Mouse (Mus musculus): ENCODE results near the gene Homez. TPM values are rescaled to one million over a fixed set of nuclear protein-coding genes. Genes with fewer than 3 reads are reported as not detected.
A peak's percentile ranks its signal among the peaks of the same experiment; 100 is the strongest.

Homez gene
- total RNA-seq (2021), result 1 to 10 TPM; 6.1 to 8.1 TPM
- long read RNA-seq, experiment 1, full-length matches to known transcripts, result 3 of 3 reads
- long read RNA-seq, experiment 1, partial matches to known transcripts, result 0 of 3 reads
- long read RNA-seq, experiment 1, other reads (novel, unspliced or antisense), result 0 of 3 reads
- long read RNA-seq, experiment 2, full-length matches to known transcripts, result 7 of 8 reads
- long read RNA-seq, experiment 2, partial matches to known transcripts, result 0 of 8 reads
- long read RNA-seq, experiment 2, other reads (novel, unspliced or antisense), result 1 of 8 reads

GRCm38 (mm10) chr14:54870861-54871260 is at the start of gene Homez:
Gene Homez, minus strand, starts transcription at chr14:54870961.
- DNase-seq, result no peak
- intact Hi-C loops (cut with DNase I; ENCODE audit: low total_unique reads), result no loop called here

GRCm38 (mm10) chr14:54920076-54920685 is 49.4 kb upstream of the Homez start:
- intact Hi-C loops (cut with DNase I; ENCODE audit: low total_unique reads), result no loop called here
- no peak for DNase-seq

GRCm38 (mm10) chr14:54913343-54913742 is 42.6 kb upstream of the Homez start:
- DNase-seq, result no peak
- intact Hi-C loops (cut with DNase I; ENCODE audit: low total_unique reads), result no loop called here

- intact Hi-C loops (cut with DNase I; ENCODE audit: low total_unique reads), result no loop called here
- peak; percentile 75 for DNase-seq
These were observed 42.1 kb upstream of the Homez start, which contains the start of gene Slc22a17 for GRCm38 (mm10) chr14:54912886-54913285. Gene Slc22a17, minus strand, starts transcription at chr14:54913132.

- DNase-seq, result no peak
- intact Hi-C loops (cut with DNase I; ENCODE audit: low total_unique reads), result no loop called here
These were observed 41.5 kb upstream of the Homez start for GRCm38 (mm10) chr14:54912109-54912850.

GRCm38 (mm10) chr14:54908682-54909081 is 37.9 kb upstream of the Homez start:
- DNase-seq, result no peak
- intact Hi-C loops (cut with DNase I; ENCODE audit: low total_unique reads), result no loop called here

- intact Hi-C loops (cut with DNase I; ENCODE audit: low total_unique reads), result loop anchor here (5.0 kb wide), 2 partner anchors 34 to 109 kb away; partner anchors contain the start of gene Cmtm5
These were observed 32.9 kb upstream of the Homez start for GRCm38 (mm10) chr14:54903641-54904040.

GRCm38 (mm10) chr14:54900383-54900782 is 29.6 kb upstream of the Homez start:
- peak; percentile 55 for DNase-seq
- intact Hi-C loops (cut with DNase I; ENCODE audit: low total_unique reads), result loop anchor here (5.0 kb wide), 2 partner anchors 37 to 112 kb away; partner anchors contain the start of gene Cmtm5

More at GRCm38 (mm10) chr14:54903641-54904040, 32.9 kb upstream of the Homez start:
- DNase-seq, result no peak

GRCm38 (mm10) chr14:54897445-54897844 is 26.7 kb upstream of the Homez start:
- no peak for DNase-seq
- intact Hi-C loops (cut with DNase I; ENCODE audit: low total_unique reads), result no loop called here

GRCm38 (mm10) chr14:54894296-54895151 is 23.8 kb upstream of the Homez start:
- intact Hi-C loops (cut with DNase I; ENCODE audit: low total_unique reads), result no loop called here
- DNase-seq, result peak; percentile 74

- DNase-seq, result peak; percentile 94
- intact Hi-C loops (cut with DNase I; ENCODE audit: low total_unique reads), result no loop called here
These were observed 23.0 kb upstream of the Homez start for GRCm38 (mm10) chr14:54893651-54894181.

GRCm38 (mm10) chr14:54892200-54892599 is 21.4 kb upstream of the Homez start, which contains the start of gene Pabpn1:
Gene Pabpn1, plus strand, starts transcription at chr14:54892500.
- intact Hi-C loops (cut with DNase I; ENCODE audit: low total_unique reads), result no loop called here
- no peak for DNase-seq

GRCm38 (mm10) chr14:54885309-54885708 is 14.5 kb upstream of the Homez start:
- intact Hi-C loops (cut with DNase I; ENCODE audit: low total_unique reads), result no loop called here

GRCm38 (mm10) chr14:54884022-54884712 is 13.4 kb upstream of the Homez start:
- DNase-seq, result no peak
- intact Hi-C loops (cut with DNase I; ENCODE audit: low total_unique reads), result no loop called here

More at GRCm38 (mm10) chr14:54885309-54885708, 14.5 kb upstream of the Homez start:
- no peak for DNase-seq

- intact Hi-C loops (cut with DNase I; ENCODE audit: low total_unique reads), result no loop called here
- peak; percentile 91 for DNase-seq
These were observed 12.6 kb upstream of the Homez start, which contains the start of the genes Bcl2l2 and Gm20521 for GRCm38 (mm10) chr14:54883154-54884021. Gene Bcl2l2, plus strand, starts transcription at chr14:54883377. Gene Gm20521, plus strand, starts transcription at chr14:54883441.

- intact Hi-C loops (cut with DNase I; ENCODE audit: low total_unique reads), result no loop called here
These were observed 6.4 kb upstream of the Homez start, which contains the start of gene Ppp1r3e for GRCm38 (mm10) chr14:54877048-54877715. Gene Ppp1r3e, minus strand, starts transcription at chr14:54877550.

More at GRCm38 (mm10) chr14:54877048-54877715, 6.4 kb upstream of the Homez start, which contains the start of gene Ppp1r3e:
- peak; percentile 71 for DNase-seq
